Mouse (Mus musculus): ENCODE results near the gene Atp5l. TPM values are rescaled to one million over a fixed set of nuclear protein-coding genes. Genes with fewer than 3 reads are reported as not detected.

The Atp5l gene
- total and polyA plus RNA-seq, 2 experiments from 2014 or later = 688 to 2,678 TPM

DNA sequence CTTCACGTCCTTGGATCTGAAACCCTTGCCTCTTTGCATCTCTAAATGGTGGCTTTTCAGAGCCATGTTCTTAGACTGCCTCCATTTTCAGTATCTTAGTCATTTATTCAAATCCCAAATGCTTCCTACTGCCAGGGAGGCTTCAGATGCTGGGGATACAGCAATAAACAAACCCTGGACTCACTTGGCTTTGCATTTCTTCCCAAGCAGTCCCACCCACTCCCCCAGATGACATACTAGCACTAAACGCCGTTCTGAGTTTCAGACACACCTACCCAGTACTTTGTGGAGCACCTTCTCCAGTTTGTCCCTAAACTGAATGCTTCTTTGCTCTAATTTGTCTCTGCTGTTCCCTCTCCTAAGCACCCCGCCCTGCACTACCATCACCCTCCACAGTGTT, 23.5 kb downstream of the Atp5l start:
- peaks cover 7% of the 10 kb centered on the region; the same call in 1 of the 2 replicates for H3K4me1 ChIP-seq (ENCODE audit: control insufficient read depth, insufficient read depth)
- H3K36me3 ChIP-seq (replicated peaks; ENCODE audit: control insufficient read depth, insufficient read depth, low read length) = no peaks in the 10 kb centered on the region
- no peak overlapping the region for H3K4me2 ChIP-seq (ENCODE audit: low read depth, low read length)
- H3K27ac ChIP-seq (ENCODE audit: low read depth) = no peak overlapping the region
- WGBS = 73% methylated on average over 4 of the region's 4 CpGs
- no peak overlapping the region for H3K4me3 ChIP-seq (ENCODE audit: low read depth, low read length)
- DNase-seq (ENCODE audit: low spot score) = no peak
- H3K9me3 ChIP-seq (replicated peaks; ENCODE audit: control insufficient read depth, low read length) = no peaks in the 10 kb centered on the region
- H3K9ac ChIP-seq (replicated peaks; ENCODE audit: low read depth, low read length) = no peak overlapping the region
- TF ChIP-seq EP300 (IDR thresholded peaks at IDR 0.05; ENCODE audit: low read depth) = no peak
- no peak for TF ChIP-seq CTCF (IDR thresholded peaks at IDR 0.05; ENCODE audit: low read depth)
- H3K27me3 ChIP-seq (ENCODE audit: control insufficient read depth, insufficient read depth, low read length) = no peaks in the 10 kb centered on the region
- no peak for ATAC-seq (ENCODE audit: insufficient read depth, low read depth)

- Histone ChIP-seq H3K27ac (ENCODE audit: low read depth) (no peak overlapping the region), H3K27me3 (ENCODE audit: control insufficient read depth, insufficient read depth, low read length) (no peaks in the 10 kb centered on the region), H3K9ac (replicated peaks; ENCODE audit: low read depth, low read length) (no peak overlapping the region), H3K4me2 (ENCODE audit: low read depth, low read length) (no peak overlapping the region), H3K9me3 (replicated peaks; ENCODE audit: control insufficient read depth, low read length) (no peaks in the 10 kb centered on the region), H3K4me3 (ENCODE audit: low read depth, low read length) (no peak overlapping the region), H3K36me3 (replicated peaks; ENCODE audit: control insufficient read depth, insufficient read depth, low read length) (no peaks in the 10 kb centered on the region), H3K4me1 (ENCODE audit: control insufficient read depth, insufficient read depth) (peaks cover 7% of the 10 kb centered on the region; the same call in 1 of the 2 replicates)
- no peak for DNase-seq (ENCODE audit: low spot score)
- WGBS = 24% methylated on average over 3 of the region's 3 CpGs
- ATAC-seq (ENCODE audit: insufficient read depth, low read depth) = no peak
- TF ChIP-seq CTCF (IDR thresholded peaks at IDR 0.05; ENCODE audit: low read depth) = no peak
These were observed 27.9 kb downstream of the Atp5l start for GRCm38 (mm10) chr9:44892664-44893063.

- no peak for ATAC-seq (ENCODE audit: insufficient read depth, low read depth)
- TF ChIP-seq EP300 (IDR thresholded peaks at IDR 0.05; ENCODE audit: low read depth) (no peak), CTCF (IDR thresholded peaks at IDR 0.05; ENCODE audit: low read depth) (no peak)
- H3K4me1 ChIP-seq (ENCODE audit: control insufficient read depth, insufficient read depth) = peaks cover 7% of the 10 kb centered on the region; the same call in 1 of the 2 replicates
- H3K4me3 ChIP-seq (ENCODE audit: low read depth, low read length) = no peak overlapping the region
- no peaks in the 10 kb centered on the region for H3K27me3 ChIP-seq (ENCODE audit: control insufficient read depth, insufficient read depth, low read length)
- DNase-seq (ENCODE audit: low spot score) = no peak
- H3K4me2 ChIP-seq (ENCODE audit: low read depth, low read length) = no peak overlapping the region
- WGBS = 84% methylated on average over 6 of the region's 6 CpGs
- no peaks in the 10 kb centered on the region for H3K9me3 ChIP-seq (replicated peaks; ENCODE audit: control insufficient read depth, low read length)
- H3K36me3 ChIP-seq (replicated peaks; ENCODE audit: control insufficient read depth, insufficient read depth, low read length) = no peaks in the 10 kb centered on the region
- H3K9ac ChIP-seq (replicated peaks; ENCODE audit: low read depth, low read length) = no peak overlapping the region
- H3K27ac ChIP-seq (ENCODE audit: low read depth) = no peak overlapping the region
These were observed 29.3 kb downstream of the Atp5l start for GRCm38 (mm10) chr9:44891210-44891609.

GRCm38 (mm10) chr9:44890122-44890521, 30.4 kb downstream of the Atp5l start:
- peaks cover 7% of the 10 kb centered on the region; the same call in 1 of the 2 replicates for H3K4me1 ChIP-seq (ENCODE audit: control insufficient read depth, insufficient read depth)
- DNase-seq (ENCODE audit: low spot score) (no peak), ATAC-seq (ENCODE audit: insufficient read depth, low read depth) (no peak)
- no peak overlapping the region for H3K9ac ChIP-seq (replicated peaks; ENCODE audit: low read depth, low read length)
- H3K4me3 ChIP-seq (ENCODE audit: low read depth, low read length) = no peak overlapping the region
- no peak overlapping the region for H3K27ac ChIP-seq (ENCODE audit: low read depth)
- H3K27me3 ChIP-seq (ENCODE audit: control insufficient read depth, insufficient read depth, low read length) = no peaks in the 10 kb centered on the region
- no peak overlapping the region for H3K4me2 ChIP-seq (ENCODE audit: low read depth, low read length)
- TF ChIP-seq EP300 (IDR thresholded peaks at IDR 0.05; ENCODE audit: low read depth) (no peak), CTCF (IDR thresholded peaks at IDR 0.05; ENCODE audit: low read depth) (no peak)
- H3K9me3 ChIP-seq (replicated peaks; ENCODE audit: control insufficient read depth, low read length) = no peaks in the 10 kb centered on the region
- no peaks in the 10 kb centered on the region for H3K36me3 ChIP-seq (replicated peaks; ENCODE audit: control insufficient read depth, insufficient read depth, low read length)
- 27% methylated on average over 2 of the region's 2 CpGs for WGBS

GRCm38 (mm10) chr9:44888114-44888624, 32.4 kb downstream of the Atp5l start:
- H3K4me2 ChIP-seq (ENCODE audit: low read depth, low read length) = no peak overlapping the region
- H3K9ac ChIP-seq (replicated peaks; ENCODE audit: low read depth, low read length) = no peak overlapping the region
- ATAC-seq (ENCODE audit: insufficient read depth, low read depth) (no peak), DNase-seq (ENCODE audit: low spot score) (no peak)
- no peak overlapping the region for H3K27ac ChIP-seq (ENCODE audit: low read depth)
- TF ChIP-seq EP300 (IDR thresholded peaks at IDR 0.05; ENCODE audit: low read depth) (no peak), CTCF (IDR thresholded peaks at IDR 0.05; ENCODE audit: low read depth) (no peak)
- H3K27me3 ChIP-seq (ENCODE audit: control insufficient read depth, insufficient read depth, low read length) = no peaks in the 10 kb centered on the region
- no peak overlapping the region for H3K4me3 ChIP-seq (ENCODE audit: low read depth, low read length)
- WGBS = 82% methylated on average over 7 of the region's 7 CpGs
- H3K36me3 ChIP-seq (replicated peaks; ENCODE audit: control insufficient read depth, insufficient read depth, low read length) = no peaks in the 10 kb centered on the region
- peaks cover 7% of the 10 kb centered on the region; the same call in 1 of the 2 replicates for H3K4me1 ChIP-seq (ENCODE audit: control insufficient read depth, insufficient read depth)
- H3K9me3 ChIP-seq (replicated peaks; ENCODE audit: control insufficient read depth, low read length) = no peaks in the 10 kb centered on the region

- no peak overlapping the region for H3K27ac ChIP-seq (ENCODE audit: low read depth)
- H3K27me3 ChIP-seq (ENCODE audit: control insufficient read depth, insufficient read depth, low read length) = no peaks in the 10 kb centered on the region
These were observed 37.5 kb downstream of the Atp5l start for GRCm38 (mm10) chr9:44882981-44883569.

More at GRCm38 (mm10) chr9:44882981-44883569, 37.5 kb downstream of the Atp5l start:
- TF ChIP-seq EP300 (IDR thresholded peaks at IDR 0.05; ENCODE audit: low read depth) = no peak
- no peak for TF ChIP-seq CTCF (IDR thresholded peaks at IDR 0.05; ENCODE audit: low read depth)
- WGBS = 1% methylated on average over 21 of the region's 21 CpGs
- Histone ChIP-seq H3K9me3 (replicated peaks; ENCODE audit: control insufficient read depth, low read length) (no peaks in the 10 kb centered on the region), H3K9ac (replicated peaks; ENCODE audit: low read depth, low read length) (no peak overlapping the region), H3K4me2 (ENCODE audit: low read depth, low read length) (peak overlapping the region; percentile 100), H3K4me1 (ENCODE audit: control insufficient read depth, insufficient read depth) (peaks cover 18% of the 10 kb centered on the region; the same call in 1 of the 2 replicates), H3K36me3 (replicated peaks; ENCODE audit: control insufficient read depth, insufficient read depth, low read length) (no peaks in the 10 kb centered on the region), H3K4me3 (ENCODE audit: low read depth, low read length) (peak overlapping the region; percentile 94)
- ATAC-seq (ENCODE audit: insufficient read depth, low read depth) = no peak
- no peak for DNase-seq (ENCODE audit: low spot score)

Data from heart, postnatal 0 days (tissue).